Mouse (Mus musculus): ENCODE data around the gene Tmem120b.

Gene Tmem120b

DNA sequence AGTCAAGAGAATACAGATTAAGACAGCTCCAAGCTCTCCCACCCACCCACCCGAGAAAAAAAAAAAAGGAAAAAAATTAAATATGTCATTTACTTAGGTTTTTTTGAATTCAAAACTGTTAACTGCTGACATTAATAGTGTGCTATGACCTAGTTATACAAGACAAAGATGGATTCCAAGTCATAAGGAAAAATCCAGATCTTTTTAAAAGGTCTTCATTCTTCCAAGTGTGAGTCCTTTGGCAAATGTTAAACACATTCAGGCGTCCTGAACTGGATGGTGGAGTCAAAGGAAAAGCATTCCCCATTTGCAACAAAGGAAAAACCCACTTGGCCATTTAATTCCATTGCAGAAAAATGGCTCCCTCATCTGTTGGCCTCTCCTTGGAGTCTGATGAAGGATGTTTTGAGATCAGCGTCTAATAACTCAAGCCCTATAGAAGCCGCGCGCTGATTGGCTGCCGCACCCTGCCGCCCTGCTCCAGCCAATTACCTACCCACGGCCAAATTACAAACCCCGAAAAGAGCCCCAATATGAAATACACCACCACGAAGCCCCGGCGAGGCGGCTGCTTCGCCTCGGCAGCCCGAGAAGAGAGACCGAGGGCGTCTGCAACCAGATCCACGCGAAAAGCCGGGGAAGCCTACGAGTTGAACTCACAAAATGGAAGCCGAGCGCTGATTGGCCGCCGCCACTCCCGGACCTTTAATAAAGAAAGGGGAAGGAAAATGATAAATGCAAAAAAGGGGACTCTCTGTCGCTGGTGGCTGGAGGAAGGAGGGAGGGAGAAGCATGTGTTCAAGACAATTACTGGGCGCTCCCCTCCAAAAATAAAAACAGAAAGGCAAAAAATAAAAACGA lies 72.7 kb downstream of the Tmem120b start:
- DNase-seq (ENCODE audit: low spot score in 2 of 2) = peak; percentile 86 to 90

DNA sequence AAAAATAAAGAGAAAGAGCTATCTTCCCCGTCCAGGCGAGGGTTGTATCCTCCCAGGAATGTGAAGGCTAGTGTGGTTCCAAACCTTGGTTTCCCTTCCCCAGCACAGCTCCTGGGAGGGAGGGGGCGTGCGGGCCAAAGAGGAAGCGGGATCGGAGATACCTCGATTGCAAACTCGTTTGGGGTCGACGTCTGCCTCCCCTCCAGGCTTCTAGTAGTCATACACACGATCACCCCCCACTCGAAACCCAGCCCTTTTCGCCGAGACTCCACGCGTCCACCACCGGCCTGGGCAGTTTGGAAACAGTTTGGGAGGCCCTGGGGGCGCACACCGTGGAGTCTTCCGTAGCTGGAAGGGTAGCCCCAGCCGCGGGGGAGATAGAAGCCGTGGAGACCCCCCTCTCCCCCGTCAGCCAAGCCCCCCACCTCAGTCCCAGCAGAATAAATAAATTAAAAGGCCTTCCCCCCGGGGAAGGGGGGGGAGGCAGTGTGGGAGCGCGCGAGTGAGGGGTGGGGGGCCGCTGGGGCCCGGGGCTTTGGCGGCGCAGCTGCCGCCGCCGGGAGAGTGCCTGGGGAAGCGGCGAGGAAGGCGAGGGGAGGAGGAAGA lies 73.4 kb downstream of the Tmem120b start:
- peak in 1 of 2 experiments; percentile 60 for DNase-seq (ENCODE audit: low spot score in 2 of 2)

DNA sequence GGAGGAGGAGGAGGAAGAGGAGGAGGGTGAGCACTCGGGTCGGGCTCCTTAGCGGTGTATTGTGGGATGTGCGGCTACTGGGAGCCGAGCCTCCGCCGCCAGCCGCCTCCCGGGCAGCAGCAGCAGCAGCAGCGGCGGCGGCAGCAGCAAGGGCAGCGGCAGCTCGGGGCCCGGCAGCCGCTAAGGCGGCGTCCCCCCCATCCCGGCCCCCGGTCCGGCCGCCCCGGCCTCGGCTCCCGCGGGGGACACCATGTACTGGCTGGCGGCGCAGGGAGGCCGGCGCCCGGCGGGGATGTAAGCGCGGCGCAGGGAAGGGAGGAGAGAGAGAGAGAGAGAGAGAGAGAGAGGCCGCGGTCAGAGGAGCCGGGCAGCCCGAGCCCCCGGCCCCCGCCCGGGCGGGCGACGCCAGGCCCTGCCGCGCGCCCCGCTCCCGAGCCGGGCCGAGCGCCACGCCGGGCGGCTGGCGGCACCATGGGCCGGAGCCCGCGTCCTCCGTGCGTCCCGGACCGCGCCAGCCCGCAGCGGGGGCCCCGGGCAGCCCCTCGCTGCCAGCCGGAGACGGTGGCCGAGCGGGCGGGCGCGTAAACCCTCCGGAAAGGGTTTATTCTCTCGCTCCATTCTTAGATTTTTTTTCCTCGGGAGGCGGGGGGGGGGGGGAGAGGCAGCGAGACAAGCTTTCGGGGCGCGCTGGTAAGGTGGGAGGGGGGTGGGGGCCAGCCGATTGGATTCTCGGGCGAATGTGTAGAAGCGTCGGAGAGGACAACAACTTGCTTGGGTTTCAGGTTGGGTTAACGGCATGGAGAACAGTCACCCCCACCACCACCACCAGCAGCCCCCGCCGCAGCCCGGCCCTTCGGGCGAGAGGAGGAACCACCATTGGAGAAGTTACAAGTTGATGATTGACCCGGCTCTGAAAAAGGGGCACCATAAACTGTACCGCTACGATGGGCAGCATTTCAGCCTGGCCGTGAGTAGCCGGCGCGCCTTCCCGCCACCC lies 74.2 kb downstream of the Tmem120b start, which contains the start of gene Setd1b:
Setd1b (plus strand) TSS at position 33 of the 997 bp plus-strand sequence.
- DNase-seq (ENCODE audit: low spot score in 2 of 2) = no peak

DNA sequence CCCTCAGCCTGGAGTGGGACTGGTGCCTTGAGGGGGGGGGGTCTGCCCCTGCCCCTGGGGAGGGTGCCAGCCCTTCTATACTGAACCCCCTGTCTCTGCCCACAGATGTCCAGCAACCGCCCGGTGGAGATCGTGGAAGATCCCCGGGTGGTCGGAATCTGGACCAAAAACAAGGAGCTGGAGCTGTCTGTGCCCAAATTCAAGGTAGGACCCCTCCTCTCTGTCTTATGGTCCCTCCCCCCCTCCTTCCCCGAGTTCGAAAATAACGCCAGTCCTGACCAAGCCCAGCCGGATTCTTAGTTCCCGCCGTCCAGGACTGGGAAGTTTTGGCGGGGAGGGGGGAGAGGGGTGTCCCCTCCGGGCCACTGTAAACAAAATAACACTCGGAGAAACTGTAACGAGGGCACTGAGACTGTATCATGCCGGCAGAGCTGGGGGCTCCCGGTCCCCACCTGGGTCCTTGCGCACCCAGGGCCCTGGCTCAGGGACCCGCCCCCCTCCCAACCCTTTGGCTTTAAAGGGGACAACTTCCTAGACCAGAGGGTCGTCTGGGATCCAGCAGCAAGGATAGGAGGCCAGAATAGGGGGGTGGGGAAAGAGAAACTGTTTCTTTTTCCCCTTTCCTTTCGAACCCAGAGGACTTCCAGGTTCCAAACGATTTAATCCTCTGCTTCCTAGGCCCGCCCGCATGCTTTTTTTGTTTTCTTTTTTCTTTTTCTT lies 75.2 kb downstream of the Tmem120b start:
- no peak for DNase-seq (ENCODE audit: low spot score in 2 of 2)

DNA sequence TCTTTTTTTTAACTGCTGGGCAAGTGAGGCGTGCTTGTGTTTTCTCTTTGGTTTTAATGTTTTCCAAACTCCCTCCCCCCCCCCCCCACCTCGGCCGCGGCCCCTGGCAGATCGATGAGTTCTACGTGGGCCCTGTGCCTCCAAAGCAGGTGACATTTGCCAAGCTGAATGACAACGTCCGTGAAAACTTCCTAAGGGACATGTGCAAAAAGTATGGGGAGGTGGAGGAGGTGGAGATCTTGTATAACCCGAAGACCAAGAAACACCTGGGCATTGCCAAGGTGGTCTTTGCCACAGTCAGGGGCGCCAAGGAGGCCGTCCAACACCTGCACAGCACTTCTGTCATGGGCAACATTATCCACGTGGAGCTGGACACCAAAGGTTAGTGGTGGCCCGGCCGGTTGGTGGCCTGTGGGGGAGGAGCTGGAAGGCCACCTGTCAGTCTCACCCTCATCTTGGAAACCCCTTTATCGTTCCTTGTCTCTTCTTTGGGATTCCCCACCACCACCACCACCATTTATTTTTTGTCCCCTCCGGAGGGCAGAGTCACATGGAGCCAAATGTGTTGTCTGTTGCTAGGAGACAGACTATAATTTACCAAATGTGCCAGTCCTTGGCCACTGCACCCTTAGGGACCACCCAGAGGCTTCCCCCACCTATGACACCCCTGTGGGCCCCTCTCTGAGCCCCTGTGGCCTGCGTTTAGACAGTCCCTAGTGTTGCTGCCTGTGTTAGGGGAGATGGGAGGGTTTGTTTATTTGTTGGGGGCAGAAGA lies 75.9 kb downstream of the Tmem120b start:
- DNase-seq (ENCODE audit: low spot score in 2 of 2) = no peak

DNA sequence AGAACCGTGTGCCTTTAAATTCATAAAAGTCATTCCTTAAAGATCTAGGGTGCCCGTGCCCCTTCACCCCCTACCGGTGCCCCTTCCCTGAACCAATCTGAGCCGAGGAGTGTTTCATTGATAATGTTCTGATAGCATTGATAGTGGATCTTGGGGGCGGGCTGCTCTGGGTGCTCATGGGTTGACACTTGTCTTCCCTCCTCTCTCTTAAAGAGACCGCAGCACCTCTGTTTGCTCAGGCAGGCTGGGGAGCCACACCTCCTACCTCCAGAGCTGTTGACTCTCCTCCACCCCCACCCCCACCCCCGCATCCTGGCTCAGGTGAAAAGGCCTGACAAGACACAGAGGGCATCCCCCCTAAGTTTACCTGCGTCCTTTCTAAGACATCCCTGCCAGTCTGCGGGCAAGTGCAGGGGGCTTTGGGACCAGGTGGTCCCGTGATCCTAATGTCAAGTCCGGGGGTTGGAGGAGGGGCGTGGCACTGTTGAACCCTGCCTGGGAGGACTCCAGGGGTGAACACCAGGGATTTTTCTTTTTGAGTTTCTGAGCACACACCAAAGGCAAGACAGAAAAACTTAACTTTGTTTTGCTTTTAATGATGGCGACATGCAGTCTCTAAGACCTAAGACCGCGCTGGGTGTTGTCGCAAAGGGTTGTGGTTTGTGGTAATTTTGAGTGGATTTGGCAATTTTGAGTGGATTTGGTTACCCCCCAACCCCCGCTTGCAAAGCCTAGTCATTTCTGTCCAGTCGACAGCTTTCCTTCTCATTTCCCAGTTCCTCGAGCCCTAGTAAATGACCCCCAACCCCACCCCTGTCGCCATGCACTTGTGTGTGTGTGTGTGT lies 76.8 kb downstream of the Tmem120b start:
- DNase-seq (ENCODE audit: low spot score in 2 of 2) = no peak

DNA sequence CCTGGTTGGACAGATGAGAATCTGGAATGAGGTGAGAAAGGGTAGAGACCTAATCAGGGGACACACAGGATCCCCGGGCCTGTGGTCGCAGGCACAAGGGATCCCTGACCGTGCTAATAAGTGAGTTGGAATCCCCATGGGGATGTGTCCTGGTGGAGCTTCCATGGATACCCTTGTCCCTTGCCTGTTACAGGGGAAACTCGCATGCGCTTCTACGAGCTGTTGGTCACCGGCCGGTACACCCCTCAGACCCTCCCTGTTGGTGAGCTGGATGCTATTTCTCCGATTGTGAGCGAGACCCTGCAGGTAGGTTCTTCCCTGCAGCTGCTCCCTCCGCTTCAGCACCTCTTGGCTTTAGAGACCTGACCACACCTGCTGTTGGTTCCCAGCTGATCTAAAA lies 78.1 kb downstream of the Tmem120b start:
- no peak for DNase-seq (ENCODE audit: low spot score in 2 of 2)

DNA sequence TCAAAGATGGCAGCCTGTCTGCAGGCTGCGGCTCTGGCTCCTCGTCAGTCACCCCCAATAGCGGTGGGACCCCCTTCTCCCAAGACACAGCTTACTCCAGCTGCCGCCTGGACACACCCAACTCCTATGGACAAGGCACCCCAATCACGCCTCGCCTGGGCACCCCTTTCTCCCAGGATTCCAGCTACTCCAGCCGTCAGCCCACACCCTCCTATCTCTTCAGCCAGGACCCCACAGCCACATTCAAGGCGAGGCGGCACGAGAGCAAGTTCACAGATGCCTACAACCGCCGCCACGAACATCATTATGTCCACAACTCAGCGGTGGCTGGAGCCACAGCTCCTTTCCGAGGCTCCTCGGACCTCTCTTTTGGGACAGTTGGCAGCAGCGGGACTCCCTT lies 79.4 kb downstream of the Tmem120b start:
- DNase-seq (ENCODE audit: low spot score in 2 of 2) = no peak

DNA sequence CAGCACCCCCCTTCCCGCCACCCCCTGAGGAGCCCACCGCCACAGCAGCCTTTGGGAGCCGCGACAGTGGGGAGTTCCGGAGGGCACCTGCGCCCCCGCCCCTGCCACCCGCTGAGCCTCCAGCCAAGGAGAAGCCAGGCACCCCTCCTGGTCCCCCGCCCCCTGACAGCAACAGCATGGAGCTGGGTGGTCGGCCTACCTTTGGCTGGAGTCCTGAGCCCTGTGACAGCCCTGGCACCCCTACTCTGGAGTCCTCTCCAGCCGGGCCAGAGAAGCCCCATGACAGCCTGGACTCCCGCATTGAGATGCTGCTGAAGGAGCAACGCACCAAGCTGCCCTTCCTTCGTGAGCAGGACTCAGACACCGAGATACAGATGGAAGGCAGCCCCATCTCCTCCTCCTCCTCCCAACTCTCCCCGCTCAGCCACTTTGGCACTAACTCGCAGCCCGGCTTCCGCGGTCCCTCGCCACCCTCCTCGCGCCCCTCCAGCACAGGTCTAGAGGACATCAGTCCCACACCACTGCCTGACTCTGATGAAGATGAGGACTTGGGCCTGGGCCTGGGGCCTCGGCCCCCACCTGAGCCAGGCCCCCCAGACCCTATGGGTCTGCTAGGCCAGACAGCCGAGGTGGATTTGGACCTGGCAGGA lies 80.0 kb downstream of the Tmem120b start:
- no peak for DNase-seq (ENCODE audit: low spot score in 2 of 2)

DNA sequence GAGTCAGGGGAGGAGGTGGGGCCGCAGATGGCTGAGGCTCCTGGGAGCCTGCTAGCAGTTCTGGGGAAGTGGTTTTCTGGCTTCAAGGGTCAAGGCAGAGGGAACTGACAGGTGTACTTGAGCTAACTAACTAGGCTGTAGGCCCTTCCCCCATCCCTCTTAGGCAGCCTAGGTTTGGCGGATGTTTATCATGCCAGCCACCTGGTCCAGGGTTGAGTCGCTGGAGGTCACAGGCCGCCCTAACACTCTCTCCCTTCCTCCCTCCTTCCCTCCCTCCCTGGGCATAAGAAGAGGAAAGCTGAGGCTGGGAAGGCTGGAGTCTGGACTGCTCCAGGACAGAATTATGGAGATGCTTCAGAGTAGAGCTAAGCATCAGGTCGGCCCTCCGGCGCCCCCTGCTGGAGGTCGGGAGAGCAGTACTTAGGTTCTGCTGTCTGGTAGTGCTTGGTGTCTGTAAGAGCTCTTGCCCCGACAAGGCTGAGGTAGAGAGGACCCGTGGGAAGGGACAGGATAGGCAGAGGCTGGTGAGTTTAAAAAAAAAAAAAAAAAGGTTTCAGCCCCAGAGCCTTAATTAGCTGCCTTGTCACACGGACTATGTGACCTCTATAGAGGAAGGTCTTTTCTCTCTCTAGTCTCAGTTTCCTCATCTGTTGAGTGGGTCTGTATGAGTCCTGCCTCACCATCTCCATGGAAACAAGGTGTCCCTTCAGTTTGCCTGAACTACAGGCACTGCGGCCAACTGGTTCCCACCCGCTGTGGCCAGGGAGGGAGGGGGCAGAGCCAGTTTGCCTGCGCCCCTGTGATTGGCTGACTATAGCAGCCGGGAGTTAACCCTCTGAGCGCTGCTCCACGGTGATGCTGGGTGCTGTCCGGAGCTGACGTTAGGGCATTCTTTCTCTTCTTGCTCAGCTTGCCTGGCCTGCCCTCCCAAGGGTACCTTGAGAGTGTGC lies 81.5 kb downstream of the Tmem120b start:
- peak; percentile 85 to 87 for DNase-seq (ENCODE audit: low spot score in 2 of 2)

DNA sequence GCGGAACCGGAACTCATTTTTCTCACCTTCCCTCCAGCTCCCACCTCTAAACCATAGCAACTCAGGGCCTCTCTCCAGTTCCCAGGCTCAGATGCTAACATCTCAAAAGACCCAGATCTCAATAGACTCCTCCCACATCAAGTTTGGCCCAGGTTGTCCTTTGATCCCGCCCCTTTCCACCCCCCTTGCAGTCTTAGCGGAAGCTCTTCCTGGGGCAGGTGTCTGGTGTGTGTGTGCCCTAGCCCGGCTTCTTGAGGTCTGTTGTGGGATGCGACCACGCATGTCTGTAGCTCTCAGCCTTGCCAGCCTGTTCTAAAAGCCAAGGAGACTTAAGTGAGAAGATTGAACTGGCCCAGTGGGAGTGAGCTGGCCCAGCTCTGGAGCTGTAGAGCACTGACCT lies 82.4 kb downstream of the Tmem120b start:
- DNase-seq (ENCODE audit: low spot score in 2 of 2) = no peak

DNA sequence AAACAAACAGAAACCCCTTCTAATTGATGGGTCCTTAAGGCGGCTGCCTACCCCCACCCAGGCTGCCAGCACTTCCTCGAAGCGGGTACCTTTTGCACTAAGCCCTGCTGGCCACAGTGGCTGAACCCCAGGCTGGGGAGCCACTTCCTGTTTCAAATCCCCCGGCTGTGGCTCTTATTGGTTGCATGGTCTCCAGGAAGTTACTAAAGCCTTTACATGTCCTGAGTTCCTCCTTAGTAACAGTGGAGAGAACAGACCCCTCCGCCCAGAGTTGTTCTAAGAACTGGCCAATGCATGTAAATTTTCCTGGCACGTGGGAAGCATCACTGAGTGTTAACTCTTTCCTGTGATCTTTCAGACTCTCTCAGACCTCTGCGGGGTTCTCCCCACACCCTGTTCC lies 82.9 kb downstream of the Tmem120b start:
- no peak for DNase-seq (ENCODE audit: low spot score in 2 of 2)

DNA sequence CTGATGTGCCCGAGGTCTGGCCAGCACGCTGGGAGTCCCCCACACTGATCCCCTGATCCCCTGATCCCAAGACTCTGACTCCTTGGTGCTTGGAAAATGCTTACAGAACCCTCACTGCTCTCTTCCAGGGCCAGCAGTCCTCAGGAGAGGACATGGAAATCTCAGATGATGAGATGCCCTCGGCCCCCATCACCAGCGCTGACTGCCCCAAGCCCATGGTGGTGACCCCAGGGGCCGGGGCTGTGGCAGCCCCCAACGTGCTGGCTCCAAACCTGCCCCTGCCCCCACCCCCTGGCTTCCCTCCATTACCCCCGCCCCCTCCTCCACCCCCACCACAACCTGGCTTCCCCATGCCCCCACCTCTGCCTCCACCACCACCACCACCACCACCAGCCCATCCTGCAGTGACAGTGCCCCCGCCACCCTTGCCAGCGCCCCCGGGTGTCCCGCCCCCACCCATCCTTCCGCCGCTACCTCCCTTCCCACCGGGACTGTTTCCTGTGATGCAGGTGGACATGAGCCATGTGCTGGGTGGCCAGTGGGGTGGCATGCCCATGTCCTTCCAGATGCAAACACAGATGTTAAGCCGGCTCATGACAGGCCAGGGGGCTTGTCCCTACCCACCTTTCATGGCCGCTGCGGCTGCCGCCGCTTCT lies 83.6 kb downstream of the Tmem120b start:
- DNase-seq (ENCODE audit: low spot score in 2 of 2) = no peak

DNA sequence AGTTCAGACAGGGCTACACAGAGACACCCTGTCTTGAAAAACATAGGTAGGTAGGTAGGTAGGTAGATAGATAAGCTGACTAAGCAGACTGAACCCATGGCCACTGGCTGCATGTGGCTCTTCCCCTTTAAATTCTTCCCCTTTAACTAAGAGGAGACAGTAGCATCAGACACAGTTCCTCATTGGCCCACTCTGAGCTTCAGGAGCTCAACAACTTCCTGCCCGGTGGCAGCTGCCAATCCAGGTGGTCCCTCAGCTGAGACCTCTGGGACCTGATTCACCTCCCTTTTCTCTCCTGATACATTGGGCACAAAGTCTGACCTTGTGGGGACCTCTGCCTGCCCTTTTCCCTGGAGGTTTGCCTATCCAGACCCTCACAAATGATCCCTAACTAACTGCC lies 84.7 kb downstream of the Tmem120b start:
- no peak for DNase-seq (ENCODE audit: low spot score in 2 of 2)

DNA sequence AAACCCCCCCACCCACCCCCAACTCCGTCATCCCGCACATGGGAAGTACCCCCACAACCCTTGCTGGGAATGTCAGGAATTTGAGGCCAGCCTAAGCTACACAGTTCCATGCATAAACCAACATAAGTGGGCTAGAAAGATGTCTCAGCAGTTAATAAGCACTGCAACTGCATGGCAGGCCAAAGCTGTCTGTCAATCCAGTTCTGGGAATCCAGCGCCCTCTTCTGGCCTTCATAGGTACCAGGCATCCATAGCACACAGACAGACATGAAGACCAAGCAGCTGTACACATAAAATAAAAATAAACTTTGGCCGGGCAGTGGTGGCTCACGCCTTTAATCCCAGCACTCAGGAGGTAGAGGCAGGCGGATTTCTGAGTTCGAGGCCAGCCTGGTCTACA lies 87.2 kb downstream of the Tmem120b start:
- no peak for DNase-seq (ENCODE audit: low spot score in 2 of 2)

DNA sequence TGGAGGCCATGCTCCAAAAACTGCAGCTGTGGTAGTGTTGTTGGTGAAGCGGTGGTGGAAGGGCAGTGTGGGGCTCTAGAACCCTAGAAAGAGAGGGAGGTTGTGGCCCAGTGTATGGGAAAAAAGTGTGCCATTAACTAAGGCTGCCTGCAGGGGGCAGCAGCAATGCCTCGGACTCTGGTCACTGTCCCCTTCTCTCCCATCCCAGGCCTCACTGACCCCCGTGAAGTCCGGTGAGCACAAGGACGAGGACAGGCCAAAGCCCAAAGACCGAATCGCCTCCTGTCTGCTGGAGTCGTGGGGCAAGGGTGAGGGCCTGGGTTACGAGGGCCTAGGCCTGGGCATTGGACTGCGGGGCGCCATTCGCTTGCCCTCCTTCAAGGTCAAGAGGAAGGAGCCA lies 88.5 kb downstream of the Tmem120b start:
- no peak for DNase-seq (ENCODE audit: low spot score in 2 of 2)

DNA sequence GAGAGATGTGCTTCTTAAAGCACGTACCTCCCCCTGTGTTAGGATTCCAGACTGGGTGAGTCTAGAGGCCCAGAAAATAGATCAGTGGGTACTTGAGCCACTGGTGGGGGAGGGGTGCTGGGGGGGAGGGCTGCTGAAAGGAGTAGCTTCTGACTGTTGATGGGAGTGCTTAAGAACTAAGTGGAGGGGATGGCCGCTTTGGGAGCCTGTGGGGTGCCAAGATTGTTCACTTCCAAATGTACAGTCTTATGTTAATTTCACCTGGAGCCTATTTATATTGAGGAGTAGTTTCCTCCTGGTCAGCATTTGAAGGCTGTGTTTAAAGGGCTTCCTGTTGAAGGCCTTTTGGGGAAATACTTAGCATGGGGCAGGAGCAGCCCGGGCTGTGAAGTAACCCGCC lies 89.8 kb downstream of the Tmem120b start:
- DNase-seq (ENCODE audit: low spot score in 2 of 2) = no peak

Measured in frontal cortex, postnatal 10 days (tissue).